Mouse (Mus musculus) lung, embryonic 16.5 days (tissue): ENCODE results near the gene Pecam1. TPM values are rescaled to one million over a fixed set of nuclear protein-coding genes. Genes with fewer than 3 reads are reported as not detected.
"Not testable (repeated sequence)": the region's sequence is repeated elsewhere in the genome, so short reads cannot be mapped to it uniquely, and the experiment has no call there.

Source experiments
- ATAC-seq: fragments of 200-750 bp; cut with Nextera tagmentation; 2 replicates; pipeline ENCODE4 v1.8.0; 2017; ENCODE audit warnings: low read depth, mild to moderate bottlenecking, moderate library complexity
- H3K27ac ChIP-seq: fragments of 300-500 bp; sonication (generic); 2 replicates; pipeline ENCODE4 v1.5.1; 2014; ENCODE audit warnings: mild to moderate bottlenecking, control low read depth, low read length
- H3K27me3 ChIP-seq: fragments of 300-500 bp; sonication (generic); 2 replicates; pipeline ENCODE4 v1.6.1; 2014; ENCODE audit warnings: low read depth, low read length, mixed read lengths; ENCODE audit not compliant: control insufficient read depth, insufficient read depth
- H3K36me3 ChIP-seq: fragments of 300-500 bp; sonication (generic); 2 replicates; pipeline ENCODE4 v1.6.1; 2014; ENCODE audit warnings: low read length; ENCODE audit not compliant: control insufficient read depth, insufficient read depth
- H3K4me1 ChIP-seq: fragments of 300-500 bp; sonication (generic); replicated peaks from 2 replicates; pipeline ENCODE4 v1.6.1; 2014; ENCODE audit warnings: low read length, mixed read lengths; ENCODE audit not compliant: control insufficient read depth, insufficient read depth
- H3K4me2 ChIP-seq: fragments of 300-500 bp; sonication (generic); 2 replicates; pipeline ENCODE4 v1.6.1; 2014; ENCODE audit warnings: low read depth, low read length, control low read depth
- H3K4me3 ChIP-seq: fragments of 300-500 bp; sonication (generic); 2 replicates; pipeline ENCODE4 v1.5.1; 2014; ENCODE audit warnings: mild to moderate bottlenecking, low read length, control low read depth
- H3K9ac ChIP-seq: fragments of 300-500 bp; sonication (generic); 2 replicates; pipeline ENCODE4 v1.6.1; 2014; ENCODE audit warnings: low read length, control low read depth
- H3K9me3 ChIP-seq: fragments of 300-500 bp; sonication (generic); 2 replicates; pipeline ENCODE4 v1.6.1; 2016; ENCODE audit warnings: low read length; ENCODE audit not compliant: control insufficient read depth
- WGBS: fragments of 180-500 bp; shearing (Covaris S2); extraction: QIAGEN DNeasy Blood & Tissue Kit; methylation state at CpG from one replicate; pipeline ENCODE4 v1.1.7; 2014; 5-methylcytosine and 5-hydroxymethylcytosine counted together
- polyA plus RNA-seq: library from polyadenylated mRNA; unstranded; fragments of >200 nt; fragmentation: Nextera tagmentation; extraction: Ambion mirVana; gene quantifications from 2 replicates; pipeline ENCODE4 v1.2.1, GENCODE M21; 2015

Gene Pecam1
- polyA plus RNA-seq, 1 experiment from 2014 or later, result 151 TPM

GRCm38 (mm10) chr11:106741232-106741631, 9.2 kb downstream of the Pecam1 start:
- Histone ChIP-seq H3K9ac (no peak overlapping the region), H3K4me3 (no peak overlapping the region)

GRCm38 (mm10) chr11:106740724-106741123, 9.7 kb downstream of the Pecam1 start:
- not testable (repeated sequence) for H3K4me1 ChIP-seq, ATAC-seq, H3K27me3 ChIP-seq, H3K36me3 ChIP-seq, H3K27ac ChIP-seq, H3K9me3 ChIP-seq, H3K4me3 ChIP-seq, H3K4me2 ChIP-seq, H3K9ac ChIP-seq
- 86% methylated on average over 5 of the region's 8 CpGs for WGBS

More at GRCm38 (mm10) chr11:106741232-106741631, 9.2 kb downstream of the Pecam1 start:
- Histone ChIP-seq H3K4me2 (no peak overlapping the region), H3K9me3 (no peaks in the 10 kb centered on the region), H3K36me3 (no peaks in the 10 kb centered on the region), H3K27me3 (no peaks in the 10 kb centered on the region), H3K4me1 (no peaks in the 10 kb centered on the region), H3K27ac (no peak overlapping the region)
- WGBS, result 64% methylated on average over 6 of the region's 6 CpGs
- no peak for ATAC-seq

- ATAC-seq, result no peak
- no peak overlapping the region for H3K4me2 ChIP-seq
- H3K4me1 ChIP-seq, result no peaks in the 10 kb centered on the region
- 89% methylated on average over 2 of the region's 2 CpGs for WGBS
- H3K9ac ChIP-seq, result no peak overlapping the region
- H3K36me3 ChIP-seq, result no peaks in the 10 kb centered on the region
- no peaks in the 10 kb centered on the region for H3K9me3 ChIP-seq
- H3K27me3 ChIP-seq, result no peaks in the 10 kb centered on the region
- no peak overlapping the region for H3K4me3 ChIP-seq
- no peak overlapping the region for H3K27ac ChIP-seq
Measured at GRCm38 (mm10) chr11:106739116-106739515, 11.3 kb downstream of the Pecam1 start.

DNA sequence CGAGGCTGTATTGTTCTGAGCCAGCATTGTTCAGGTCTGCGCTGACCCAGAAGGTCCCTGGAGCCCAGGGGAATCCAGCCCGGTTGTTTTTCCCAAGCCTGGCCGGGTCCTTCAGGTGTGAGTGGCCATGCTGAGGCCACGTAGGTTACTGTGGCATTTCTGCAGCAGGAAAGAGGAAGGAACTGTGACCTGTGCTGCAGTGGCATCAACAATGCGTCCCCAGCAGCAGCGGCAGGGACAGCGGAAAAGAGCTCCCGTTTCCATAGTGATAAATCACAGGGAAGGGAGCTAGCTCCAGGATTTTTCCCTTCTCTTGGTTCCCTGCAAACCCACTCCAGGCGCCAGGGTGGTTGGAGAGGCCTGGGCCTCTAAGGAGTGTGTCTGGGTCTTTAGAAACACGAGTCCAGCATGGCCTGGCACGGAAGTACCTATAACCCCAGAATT, 13.2 kb downstream of the Pecam1 start:
- Histone ChIP-seq H3K4me1 (0 out of 2 replicates have a peak, but pooled peaks cover 3% of the 10 kb centered on the region), H3K27me3 (no peaks in the 10 kb centered on the region), H3K9me3 (no peaks in the 10 kb centered on the region), H3K9ac (no peak overlapping the region), H3K27ac (peak overlapping the region; percentile 38), H3K36me3 (no peaks in the 10 kb centered on the region), H3K4me3 (no peak overlapping the region), H3K4me2 (no peak overlapping the region)
- 23% methylated on average over 12 of the region's 12 CpGs for WGBS
- peak; percentile 74 for ATAC-seq

DNA sequence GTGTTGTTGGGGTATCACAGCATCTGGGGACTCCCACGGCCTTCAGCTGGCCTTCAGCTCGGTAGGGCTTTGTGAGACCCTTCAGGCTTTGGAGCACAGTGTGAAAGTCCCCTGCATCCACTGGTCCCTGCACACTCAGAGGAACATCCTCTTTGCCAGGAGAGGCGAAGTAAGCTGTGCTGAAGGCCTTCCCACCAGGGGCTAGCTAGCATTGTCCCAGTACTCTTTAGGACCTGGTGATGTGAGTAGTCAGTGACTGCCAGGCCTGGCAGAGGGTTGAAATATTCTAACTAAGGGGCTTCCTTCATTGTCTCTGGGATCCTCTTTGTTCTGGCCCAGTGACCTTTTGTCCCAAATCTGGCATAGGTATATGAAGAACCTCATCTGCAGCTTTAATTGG, 13.8 kb downstream of the Pecam1 start:
- no peaks in the 10 kb centered on the region for H3K36me3 ChIP-seq
- H3K4me1 ChIP-seq, result 0 out of 2 replicates have a peak, but pooled peaks cover 3% of the 10 kb centered on the region
- ATAC-seq, result no peak
- WGBS, result 61% methylated on average over 3 of the region's 3 CpGs
- H3K4me2 ChIP-seq, result no peak overlapping the region
- no peaks in the 10 kb centered on the region for H3K27me3 ChIP-seq
- no peak overlapping the region for H3K4me3 ChIP-seq
- H3K9me3 ChIP-seq, result no peaks in the 10 kb centered on the region
- H3K9ac ChIP-seq, result no peak overlapping the region
- H3K27ac ChIP-seq, result peak overlapping the region; percentile 14

DNA sequence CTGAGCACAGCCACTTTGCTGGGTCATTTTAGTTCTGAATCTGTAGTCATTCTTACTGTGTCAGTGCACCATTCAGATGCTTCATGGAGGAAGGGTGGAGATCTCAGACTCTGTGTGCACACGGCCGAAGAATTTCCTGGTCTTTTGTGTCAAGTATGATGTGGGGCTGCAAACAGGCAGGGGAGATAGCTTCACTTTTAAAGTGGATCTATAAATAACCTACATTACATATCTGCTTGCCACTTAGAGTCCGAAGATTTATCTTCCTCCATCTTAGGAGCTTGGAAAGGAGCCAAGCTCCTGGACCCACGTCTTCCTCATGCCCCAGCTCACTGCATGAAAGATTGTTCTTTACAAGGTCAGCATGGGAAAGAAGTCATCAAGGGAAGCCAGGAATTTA, 19.7 kb downstream of the Pecam1 start:
- Histone ChIP-seq H3K9ac (no peak overlapping the region), H3K36me3 (no peaks in the 10 kb centered on the region), H3K9me3 (peaks cover 7% of the 10 kb centered on the region), H3K4me3 (no peak overlapping the region), H3K27me3 (no peaks in the 10 kb centered on the region), H3K4me2 (no peak overlapping the region), H3K4me1 (0 out of 2 replicates have a peak, but pooled peaks cover 6% of the 10 kb centered on the region), H3K27ac (peak overlapping the region; percentile 45)
- WGBS, result 14% methylated on average over 4 of the region's 4 CpGs
- ATAC-seq, result peak; percentile 82

DNA sequence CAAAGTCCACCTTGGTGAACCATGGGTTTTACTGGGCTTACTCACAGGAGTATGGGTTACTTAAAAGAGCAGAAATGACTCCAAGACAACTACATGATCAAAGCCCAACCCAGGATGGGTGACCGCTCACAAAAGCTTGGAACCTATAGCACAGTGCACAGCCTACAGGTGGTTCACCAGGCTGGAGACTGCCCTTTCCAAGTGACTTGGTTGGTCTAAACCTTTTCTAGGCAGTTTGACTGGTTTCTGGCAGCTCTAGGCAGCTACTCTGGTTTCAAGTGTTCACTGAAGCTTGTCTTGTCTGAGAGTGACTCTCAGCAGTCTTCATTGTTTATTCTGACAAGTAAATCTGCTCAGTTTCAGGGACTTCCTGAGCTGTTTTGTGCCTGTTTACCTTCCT, 20.8 kb downstream of the Pecam1 start:
- 0 out of 2 replicates have a peak, but pooled peaks cover 6% of the 10 kb centered on the region for H3K4me1 ChIP-seq
- H3K36me3 ChIP-seq, result no peaks in the 10 kb centered on the region
- no peak overlapping the region for H3K9ac ChIP-seq
- H3K27ac ChIP-seq, result peak overlapping the region; percentile 45; the same call in 1 of the 2 replicates
- WGBS, result 95% methylated on average over 1 of the region's 1 CpGs
- H3K27me3 ChIP-seq, result no peaks in the 10 kb centered on the region
- ATAC-seq, result no peak
- H3K4me3 ChIP-seq, result no peak overlapping the region
- no peak overlapping the region for H3K4me2 ChIP-seq
- peaks cover 7% of the 10 kb centered on the region for H3K9me3 ChIP-seq

- ATAC-seq, result no peak
- 59% methylated on average over 10 of the region's 10 CpGs for WGBS
- Histone ChIP-seq H3K4me3 (no peak overlapping the region), H3K27ac (no peak overlapping the region), H3K9ac (no peak overlapping the region), H3K27me3 (no peaks in the 10 kb centered on the region), H3K9me3 (peaks cover 7% of the 10 kb centered on the region), H3K4me1 (0 out of 2 replicates have a peak, but pooled peaks cover 3% of the 10 kb centered on the region), H3K4me2 (no peak overlapping the region), H3K36me3 (no peaks in the 10 kb centered on the region)
Measured at GRCm38 (mm10) chr11:106728402-106729366, 21.7 kb downstream of the Pecam1 start.

DNA sequence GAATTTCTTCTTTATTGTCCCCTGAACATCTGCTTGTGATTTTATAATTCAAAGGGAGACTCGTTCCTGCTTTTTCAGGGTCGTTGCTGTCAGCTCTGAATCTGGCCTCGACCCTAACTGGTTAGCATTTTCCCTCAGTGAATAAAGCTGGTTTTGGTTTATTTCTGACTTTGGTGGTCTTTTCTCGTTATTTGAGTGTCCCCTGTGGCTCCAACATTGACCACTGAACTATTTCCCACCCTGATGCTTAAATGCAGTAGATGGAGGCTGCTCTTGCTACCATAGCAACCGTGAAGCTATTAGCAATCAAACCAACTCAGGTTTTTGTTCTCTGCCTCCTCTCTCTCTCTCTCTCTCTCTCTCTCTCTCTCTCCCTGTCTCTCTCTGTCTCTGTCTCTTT, 22.5 kb downstream of the Pecam1 start:
- Histone ChIP-seq H3K27ac (no peak overlapping the region), H3K27me3 (no peaks in the 10 kb centered on the region), H3K4me3 (no peak overlapping the region), H3K9ac (no peak overlapping the region), H3K4me1 (0 out of 2 replicates have a peak, but pooled peaks cover 3% of the 10 kb centered on the region), H3K4me2 (no peak overlapping the region), H3K36me3 (no peaks in the 10 kb centered on the region), H3K9me3 (peaks cover 7% of the 10 kb centered on the region)
- WGBS, result 69% methylated on average over 5 of the region's 5 CpGs
- ATAC-seq, result no peak
